Mouse (Mus musculus): Measurements from ENCODE around the gene Zdbf2.
"Not testable (repeated sequence)": the region's sequence is repeated elsewhere in the genome, so short reads cannot be mapped to it uniquely, and the experiment has no call there.

Gene Zdbf2

GRCm38 (mm10) chr1:63263671-63264070 is 9.4 kb upstream of the Zdbf2 start:
- DNase-seq (ENCODE audit: low spot score) = no peak

- DNase-seq (ENCODE audit: low spot score) = no peak
Measured at GRCm38 (mm10) chr1:63265461-63265860, 7.6 kb upstream of the Zdbf2 start.

- no peak for DNase-seq (ENCODE audit: low spot score)
Measured at GRCm38 (mm10) chr1:63266121-63266520, 6.9 kb upstream of the Zdbf2 start.

GRCm38 (mm10) chr1:63266716-63267115 is 6.3 kb upstream of the Zdbf2 start:
- no peak for DNase-seq (ENCODE audit: low spot score)

- DNase-seq (ENCODE audit: low spot score) = no peak
Measured at GRCm38 (mm10) chr1:63272125-63272675, 865 bp upstream of the Zdbf2 start.

GRCm38 (mm10) chr1:63273339-63273951 is 380 bp downstream of the Zdbf2 start:
- DNase-seq (ENCODE audit: low spot score) = no peak

- DNase-seq (ENCODE audit: low spot score) = no peak
Measured at GRCm38 (mm10) chr1:63274046-63274730, 1.1 kb downstream of the Zdbf2 start.

GRCm38 (mm10) chr1:63278106-63278505 is 5.0 kb downstream of the Zdbf2 start:
- DNase-seq (ENCODE audit: low spot score) = no peak

GRCm38 (mm10) chr1:63293965-63294364 is 20.9 kb downstream of the Zdbf2 start:
- no peak for DNase-seq (ENCODE audit: low spot score)

GRCm38 (mm10) chr1:63309661-63310060 is 36.6 kb downstream of the Zdbf2 start:
- no peak for DNase-seq (ENCODE audit: low spot score)

GRCm38 (mm10) chr1:63323565-63324132 is 50.6 kb downstream of the Zdbf2 start:
- not testable (repeated sequence) for DNase-seq (ENCODE audit: low spot score)

Data from layer of hippocampus, adult 11-12 months (tissue).